Mouse (Mus musculus) liver, embryonic 12.5 days (tissue): ENCODE measurements around the gene Accs. TPM values are rescaled to one million over a fixed set of nuclear protein-coding genes. Genes with fewer than 3 reads are reported as not detected.

Experiments used
- ATAC-seq: fragments of 200-750 bp; cut with Nextera tagmentation; 2 replicates; pipeline ENCODE4 v1.8.0; 2017; ENCODE audit warnings: moderate number of reproducible peaks, mild to moderate bottlenecking, moderate library complexity
- H3K27ac ChIP-seq: fragments of 300-500 bp; sonication (generic); 2 replicates; pipeline ENCODE4 v1.5.1; 2016; ENCODE audit warnings: mild to moderate bottlenecking
- H3K27me3 ChIP-seq: fragments of 300-500 bp; sonication (generic); replicated peaks from 2 replicates; pipeline ENCODE4 v1.6.1; 2016; ENCODE audit warnings: mild to moderate bottlenecking, moderate library complexity
- H3K36me3 ChIP-seq: fragments of 300-500 bp; sonication (generic); 2 replicates; pipeline ENCODE4 v1.6.1; 2016; ENCODE audit warnings: mild to moderate bottlenecking, moderate library complexity
- H3K4me1 ChIP-seq: fragments of 300-500 bp; sonication (generic); 2 replicates; pipeline ENCODE4 v1.6.1; 2016
- H3K4me2 ChIP-seq: fragments of 300-500 bp; sonication (generic); 2 replicates; pipeline ENCODE4 v1.6.1; 2016; ENCODE audit warnings: mild to moderate bottlenecking, moderate library complexity
- H3K4me3 ChIP-seq: fragments of 300-500 bp; sonication (generic); 2 replicates; pipeline ENCODE4 v1.5.1; 2016; ENCODE audit warnings: mild to moderate bottlenecking, moderate library complexity
- H3K9ac ChIP-seq: fragments of 300-500 bp; sonication (generic); 2 replicates; pipeline ENCODE4 v1.6.1; 2016; ENCODE audit warnings: mild to moderate bottlenecking, moderate library complexity
- H3K9me3 ChIP-seq: fragments of 300-500 bp; sonication (generic); replicated peaks from 2 replicates; pipeline ENCODE4 v1.6.1; 2016; ENCODE audit warnings: mild to moderate bottlenecking, moderate library complexity
- WGBS: fragments of 180-500 bp; shearing (Covaris S2); methylation state at CpG from one replicate; pipeline ENCODE4 v1.1.7; 2016; ENCODE audit not compliant: insufficient replicate concordance; 5-methylcytosine and 5-hydroxymethylcytosine counted together
- polyA plus RNA-seq: library from polyadenylated mRNA; unstranded; fragments of >200 nt; fragmentation: Nextera tagmentation; extraction: Ambion mirVana; gene quantifications from 2 replicates; pipeline ENCODE4 v1.2.1, GENCODE M21; 2016

The Accs gene
- 1.4 and 2.3 TPM in 2 replicates for polyA plus RNA-seq

DNA sequence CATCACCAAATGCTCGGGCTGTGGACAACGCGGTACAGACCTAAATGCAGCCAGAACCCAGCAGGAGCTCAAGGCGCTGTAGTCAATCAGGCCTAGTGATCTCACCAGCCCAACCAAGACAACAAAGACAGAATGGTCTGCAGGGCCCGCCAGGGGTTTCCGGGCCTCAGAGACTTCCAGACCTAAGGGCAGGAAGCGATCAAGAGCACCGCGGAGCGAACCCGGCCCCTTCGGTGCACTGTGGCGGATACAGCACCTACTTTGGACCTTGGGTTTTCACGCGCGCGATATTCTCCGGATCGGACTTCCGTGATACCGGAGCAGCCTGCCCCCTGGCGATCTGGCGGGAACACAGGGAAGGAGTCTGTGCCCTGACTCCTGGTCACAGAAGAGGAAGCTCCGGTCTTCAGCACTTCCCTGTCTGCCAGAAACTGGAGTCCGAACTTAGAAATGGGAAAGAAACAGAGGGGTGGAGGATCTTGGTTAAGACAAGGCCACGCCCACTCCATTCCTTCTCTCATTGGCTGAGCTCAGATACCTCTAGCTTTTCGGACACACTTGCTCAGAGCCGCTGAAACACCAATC, at the start of gene Accs:
Gene Accs, minus strand, starts transcription at position 439 of the 585 bp plus-strand sequence.
- Histone ChIP-seq H3K9me3 (no peaks in the 10 kb centered on the region), H3K27ac (peak within 1 kb of the TSS; percentile 49; the same call in 1 of the 2 replicates), H3K4me3 (peak within 1 kb of the TSS; percentile 67), H3K4me2 (peak within 1 kb of the TSS; percentile 83), H3K9ac (peak within 1 kb of the TSS; percentile 69), H3K4me1 (peaks cover 18% of the 10 kb centered on the region), H3K27me3 (peaks cover 4% of the 10 kb centered on the region), H3K36me3 (no peaks in the 10 kb centered on the region; the same call in 1 of the 2 replicates)
- WGBS, result under 1% methylated on average over 28 of the region's 28 CpGs
- ATAC-seq, result peak; percentile 79

DNA sequence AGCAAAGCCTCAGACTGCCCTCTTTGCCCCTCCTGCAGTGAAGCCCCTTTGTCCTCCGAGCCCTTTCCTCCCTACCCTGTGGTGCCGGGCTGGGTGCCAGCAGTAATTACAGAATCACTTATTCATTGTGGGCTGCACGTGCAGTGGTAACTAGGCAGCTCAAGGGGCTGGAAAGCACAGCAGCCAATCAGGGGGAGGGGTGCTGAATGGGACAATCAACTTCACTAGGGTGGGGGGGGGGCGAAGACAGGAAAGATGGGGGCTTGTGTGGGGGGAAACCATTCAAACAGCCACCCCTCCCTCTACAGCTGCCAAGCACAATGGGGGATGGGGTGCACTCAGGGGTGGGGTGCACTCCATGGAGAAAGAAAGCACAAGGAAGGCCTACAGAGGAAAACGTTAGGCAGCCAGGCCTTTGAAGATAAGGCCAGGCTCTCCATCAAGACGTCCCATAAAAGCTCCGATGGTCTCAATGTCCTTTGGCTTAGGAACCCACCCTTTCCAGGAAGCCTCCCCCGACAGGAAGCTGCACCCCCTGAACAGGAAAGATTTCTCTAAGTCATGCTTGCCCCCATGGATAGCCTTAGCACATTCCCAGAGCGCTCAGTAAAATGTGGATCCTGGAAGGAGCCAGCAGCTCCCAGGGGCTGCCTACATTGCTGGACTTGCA, 42.0 kb upstream of the Accs start:
- Histone ChIP-seq H3K9ac (no peak overlapping the region), H3K27me3 (no peaks in the 10 kb centered on the region)
- 27% methylated on average over 8 of the region's 9 CpGs for WGBS

DNA sequence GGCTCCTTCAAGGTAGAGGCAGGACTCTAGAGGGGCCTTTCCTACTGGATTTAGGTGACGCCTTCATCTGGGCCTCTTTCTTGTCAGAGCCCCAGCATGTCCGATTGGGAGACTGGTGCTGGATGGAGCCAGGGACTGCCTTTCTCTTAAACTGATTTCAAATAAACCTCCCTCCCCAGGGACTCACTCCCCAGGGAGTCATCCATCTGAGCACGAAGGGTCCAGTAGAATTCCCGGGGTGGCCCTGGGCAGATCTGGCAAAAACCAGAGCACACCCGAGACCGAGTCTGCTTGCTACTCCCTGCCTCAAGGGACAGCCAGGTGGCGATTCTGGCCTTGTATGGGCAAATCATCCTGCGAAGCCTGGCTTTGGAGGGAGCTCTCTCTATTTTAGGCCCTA, 40.4 kb upstream of the Accs start:
- Histone ChIP-seq H3K27me3 (no peaks in the 10 kb centered on the region), H3K36me3 (no peaks in the 10 kb centered on the region), H3K9me3 (no peaks in the 10 kb centered on the region), H3K27ac (no peak overlapping the region), H3K4me2 (no peak overlapping the region), H3K4me1 (peaks cover 18% of the 10 kb centered on the region; the same call in 1 of the 2 replicates), H3K4me3 (no peak overlapping the region), H3K9ac (no peak overlapping the region)
- 65% methylated on average over 8 of the region's 8 CpGs for WGBS
- no peak for ATAC-seq

More for the DNA sequence above, 42.0 kb upstream of the Accs start:
- peaks cover 11% of the 10 kb centered on the region; the same call in 1 of the 2 replicates for H3K4me1 ChIP-seq
- H3K36me3 ChIP-seq, result no peaks in the 10 kb centered on the region
- peak; percentile 60 for ATAC-seq
- no peaks in the 10 kb centered on the region for H3K9me3 ChIP-seq
- no peak overlapping the region for H3K4me2 ChIP-seq
- no peak overlapping the region for H3K4me3 ChIP-seq
- H3K27ac ChIP-seq, result peak overlapping the region; percentile 22; the same call in 1 of the 2 replicates

DNA sequence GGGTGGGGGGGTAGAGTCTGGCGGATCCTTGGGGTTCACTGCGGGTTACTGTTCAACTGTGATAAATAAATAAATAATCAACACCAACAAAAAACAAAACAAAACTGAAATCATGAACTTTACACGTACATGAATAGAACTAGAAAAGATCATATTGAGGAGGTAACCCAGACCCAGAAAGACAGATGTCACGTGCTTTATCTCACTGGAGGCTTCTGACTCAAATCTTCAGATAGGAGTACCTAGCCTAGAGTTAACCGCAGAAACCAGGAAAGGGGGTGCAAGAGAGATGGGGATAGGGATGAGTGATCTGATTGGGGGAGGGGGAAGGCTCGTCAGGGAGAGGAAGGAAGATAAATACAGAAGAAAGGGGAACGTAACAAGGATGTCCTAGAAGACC, 39.3 kb upstream of the Accs start:
- 36% methylated on average over 7 of the region's 7 CpGs for WGBS
- Histone ChIP-seq H3K9me3 (no peaks in the 10 kb centered on the region), H3K4me1 (peaks cover 18% of the 10 kb centered on the region; the same call in 1 of the 2 replicates), H3K27ac (no peak overlapping the region), H3K4me3 (no peak overlapping the region), H3K36me3 (no peaks in the 10 kb centered on the region), H3K9ac (no peak overlapping the region), H3K4me2 (no peak overlapping the region), H3K27me3 (no peaks in the 10 kb centered on the region)
- no peak for ATAC-seq

DNA sequence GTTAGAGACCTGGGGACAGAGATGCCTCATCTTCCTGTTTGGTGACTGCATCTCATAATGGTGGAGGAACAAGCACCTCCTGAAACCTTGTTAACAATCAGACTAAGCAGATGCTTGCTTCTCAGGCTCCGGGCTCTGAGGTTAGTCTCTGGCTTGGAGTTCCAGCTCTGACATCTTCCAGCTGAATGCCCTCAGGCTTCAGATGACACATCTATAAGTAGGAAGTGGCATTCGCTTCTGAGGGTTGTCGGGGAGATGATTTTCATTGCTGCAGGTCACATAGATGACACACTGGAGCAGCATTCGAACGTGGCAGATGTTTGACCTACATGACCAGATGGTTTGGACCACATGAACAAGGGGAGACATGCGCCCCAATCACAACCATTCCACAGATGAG, 38.6 kb upstream of the Accs start:
- Histone ChIP-seq H3K4me3 (no peak overlapping the region), H3K4me2 (no peak overlapping the region), H3K4me1 (peaks cover 18% of the 10 kb centered on the region; the same call in 1 of the 2 replicates), H3K27me3 (no peaks in the 10 kb centered on the region), H3K27ac (no peak overlapping the region), H3K36me3 (no peaks in the 10 kb centered on the region), H3K9me3 (no peaks in the 10 kb centered on the region), H3K9ac (no peak overlapping the region)
- 80% methylated on average over 6 of the region's 6 CpGs for WGBS
- no peak for ATAC-seq

DNA sequence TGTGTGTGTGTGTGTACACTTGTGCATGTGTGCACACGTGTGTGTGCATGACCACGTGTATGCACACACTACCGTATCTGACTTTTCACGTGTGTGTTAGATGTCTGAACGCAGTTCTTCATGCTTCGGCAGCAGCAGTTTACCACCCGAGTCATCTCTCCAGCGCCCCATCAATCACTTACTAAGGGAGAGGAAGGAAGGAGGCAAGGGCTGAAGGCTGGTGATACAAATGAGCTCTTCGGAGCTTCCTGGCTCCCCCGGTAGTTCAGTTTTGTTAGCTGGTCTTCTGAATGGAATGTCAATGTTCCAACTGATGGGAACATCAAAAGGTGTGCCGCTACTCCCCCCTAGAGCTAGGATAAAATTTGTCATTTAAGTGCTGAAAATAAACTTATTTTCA, 37.5 kb upstream of the Accs start:
- Histone ChIP-seq H3K27me3 (no peaks in the 10 kb centered on the region), H3K27ac (no peak overlapping the region), H3K4me2 (no peak overlapping the region), H3K9ac (no peak overlapping the region), H3K4me1 (peaks cover 18% of the 10 kb centered on the region; the same call in 1 of the 2 replicates), H3K9me3 (no peaks in the 10 kb centered on the region), H3K36me3 (no peaks in the 10 kb centered on the region), H3K4me3 (no peak overlapping the region)
- ATAC-seq, result no peak
- 24% methylated on average over 11 of the region's 11 CpGs for WGBS

DNA sequence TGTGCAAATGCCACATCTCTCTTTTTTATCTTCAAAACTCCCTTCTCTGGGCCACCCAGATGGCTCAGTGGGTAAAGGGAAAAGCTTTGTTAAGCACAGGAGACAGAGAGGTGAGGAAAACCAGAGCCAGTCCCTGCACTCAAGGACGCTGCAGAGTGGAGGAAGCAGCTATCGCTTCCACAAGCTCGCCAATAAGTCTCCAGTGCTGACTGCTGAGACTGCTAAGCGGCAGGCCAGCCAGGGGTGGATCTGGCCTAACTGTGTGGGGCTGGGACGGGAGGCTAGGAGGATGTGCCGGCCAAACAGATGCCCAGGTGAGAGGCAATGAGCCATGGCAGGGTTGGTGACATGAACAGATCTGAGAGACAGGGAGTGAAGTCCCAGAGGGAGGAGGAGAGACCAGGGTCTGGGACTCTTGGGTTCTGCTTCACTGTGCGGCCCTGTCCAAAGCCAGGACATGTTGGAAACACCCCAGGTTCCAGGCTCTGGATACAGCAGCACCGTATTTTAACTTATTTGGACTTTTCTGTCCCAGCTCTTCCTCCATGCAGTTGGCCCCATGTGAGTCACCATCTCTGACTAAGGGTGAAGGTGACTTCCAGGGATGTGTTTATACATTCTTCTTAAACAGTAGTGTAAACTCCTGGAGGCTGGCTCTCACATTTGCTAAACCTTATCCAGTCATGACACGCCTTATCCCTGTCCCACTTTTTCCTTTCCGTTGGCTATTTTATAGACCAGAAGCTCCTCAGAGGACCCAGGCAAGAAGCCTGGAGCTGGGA, 36.5 kb upstream of the Accs start:
- Histone ChIP-seq H3K4me3 (no peak overlapping the region), H3K4me2 (no peak overlapping the region), H3K27ac (no peak overlapping the region), H3K9ac (no peak overlapping the region), H3K9me3 (no peaks in the 10 kb centered on the region), H3K36me3 (no peaks in the 10 kb centered on the region), H3K27me3 (no peaks in the 10 kb centered on the region), H3K4me1 (peaks cover 11% of the 10 kb centered on the region; the same call in 1 of the 2 replicates)
- peak; percentile 40; the same call in 1 of the 2 replicates for ATAC-seq
- WGBS, result 45% methylated on average over 10 of the region's 10 CpGs

DNA sequence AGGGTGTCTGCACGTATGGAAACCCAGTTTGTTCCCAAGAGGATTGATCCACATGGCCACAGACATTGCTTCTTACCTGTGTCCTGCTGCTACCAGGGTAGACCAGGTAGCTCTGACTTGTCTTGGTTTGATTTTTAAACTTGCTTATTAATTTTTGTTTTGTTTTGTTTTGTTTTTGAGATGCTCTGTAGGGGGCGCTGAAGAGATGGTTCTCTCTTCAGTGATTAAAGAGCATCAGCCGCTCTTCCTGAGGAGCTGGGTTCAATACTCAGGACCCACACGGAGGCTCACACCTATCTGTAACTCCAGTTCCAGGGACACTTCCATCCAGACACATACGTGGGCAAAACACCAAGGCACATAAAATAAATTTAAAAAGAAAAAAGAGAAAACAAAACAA, 33.3 kb upstream of the Accs start:
- no peak for ATAC-seq

DNA sequence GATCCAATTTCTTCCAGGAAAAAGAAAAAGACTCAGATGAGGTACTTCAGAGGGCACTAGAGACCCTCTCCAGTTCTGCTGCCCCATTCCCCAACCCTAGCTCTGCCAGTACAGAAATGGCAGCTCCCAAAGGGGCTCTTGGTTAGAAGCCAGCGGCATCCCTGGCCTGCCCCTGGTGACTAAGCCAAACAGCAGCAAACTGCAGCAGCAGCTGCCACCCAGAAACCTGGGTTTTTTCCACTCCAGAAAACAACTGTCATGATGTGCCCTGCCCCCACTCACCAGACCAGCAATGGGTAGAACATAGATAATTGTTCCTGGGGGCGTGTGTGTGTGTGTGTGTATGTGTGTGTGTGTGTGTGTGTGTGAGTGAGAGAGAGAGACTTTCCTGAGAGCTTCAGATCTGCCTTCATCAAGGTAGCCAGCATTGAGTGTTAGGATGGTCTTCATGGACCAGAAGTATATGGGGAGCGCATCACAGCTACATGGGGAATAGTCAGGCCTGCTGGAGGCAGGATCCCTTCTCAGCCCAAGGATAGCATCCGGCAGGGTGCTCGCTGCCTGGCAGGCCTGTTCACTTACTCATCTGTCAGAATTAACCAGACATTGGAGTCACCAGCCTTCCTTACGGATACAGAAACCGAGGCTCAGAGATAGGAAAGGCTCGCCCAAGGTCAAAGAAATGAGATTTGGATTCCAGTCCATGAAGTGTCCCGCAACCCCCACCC, 32.1 kb upstream of the Accs start:
- H3K36me3 ChIP-seq, result no peaks in the 10 kb centered on the region
- no peak overlapping the region for H3K4me2 ChIP-seq
- no peak overlapping the region for H3K4me3 ChIP-seq
- no peak for ATAC-seq
- H3K9ac ChIP-seq, result no peak overlapping the region
- 74% methylated on average over 9 of the region's 9 CpGs for WGBS
- no peak overlapping the region for H3K27ac ChIP-seq
- H3K4me1 ChIP-seq, result peaks cover 8% of the 10 kb centered on the region; the same call in 1 of the 2 replicates
- H3K9me3 ChIP-seq, result no peaks in the 10 kb centered on the region
- no peaks in the 10 kb centered on the region for H3K27me3 ChIP-seq

More for the DNA sequence above, 33.3 kb upstream of the Accs start:
- no peak overlapping the region for H3K4me3 ChIP-seq
- H3K9me3 ChIP-seq, result no peaks in the 10 kb centered on the region
- no peaks in the 10 kb centered on the region for H3K27me3 ChIP-seq
- H3K36me3 ChIP-seq, result no peaks in the 10 kb centered on the region
- H3K27ac ChIP-seq, result no peak overlapping the region
- H3K9ac ChIP-seq, result no peak overlapping the region
- 30% methylated on average over 5 of the region's 5 CpGs for WGBS
- H3K4me1 ChIP-seq, result peaks cover 11% of the 10 kb centered on the region; the same call in 1 of the 2 replicates
- H3K4me2 ChIP-seq, result no peak overlapping the region

DNA sequence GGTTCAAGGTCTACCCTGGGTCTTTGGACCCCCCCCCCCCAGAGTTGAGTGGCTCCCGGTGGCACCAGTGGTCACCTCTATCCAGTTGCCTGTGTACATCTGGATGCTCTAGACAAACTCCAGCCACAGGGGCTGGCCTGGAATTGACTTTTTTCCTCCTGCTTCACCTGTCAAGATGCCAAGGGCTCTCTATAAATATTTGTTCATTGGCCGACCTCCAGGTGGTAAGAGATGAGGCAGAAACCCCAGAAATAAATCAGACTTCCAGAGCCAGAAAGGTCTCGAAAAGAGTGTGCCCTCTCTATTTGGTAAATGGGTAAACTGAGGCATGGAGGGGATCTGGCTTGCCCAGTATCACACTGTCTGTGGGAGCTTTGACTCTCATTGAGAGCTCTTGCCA, 31.2 kb upstream of the Accs start:
- no peak for ATAC-seq
- WGBS, result 49% methylated on average over 3 of the region's 3 CpGs
- Histone ChIP-seq H3K27me3 (no peaks in the 10 kb centered on the region), H3K27ac (no peak overlapping the region), H3K4me3 (no peak overlapping the region), H3K9ac (no peak overlapping the region), H3K36me3 (no peaks in the 10 kb centered on the region), H3K9me3 (no peaks in the 10 kb centered on the region), H3K4me1 (peaks cover under 1% of the 10 kb centered on the region; the same call in 1 of the 2 replicates), H3K4me2 (no peak overlapping the region)

DNA sequence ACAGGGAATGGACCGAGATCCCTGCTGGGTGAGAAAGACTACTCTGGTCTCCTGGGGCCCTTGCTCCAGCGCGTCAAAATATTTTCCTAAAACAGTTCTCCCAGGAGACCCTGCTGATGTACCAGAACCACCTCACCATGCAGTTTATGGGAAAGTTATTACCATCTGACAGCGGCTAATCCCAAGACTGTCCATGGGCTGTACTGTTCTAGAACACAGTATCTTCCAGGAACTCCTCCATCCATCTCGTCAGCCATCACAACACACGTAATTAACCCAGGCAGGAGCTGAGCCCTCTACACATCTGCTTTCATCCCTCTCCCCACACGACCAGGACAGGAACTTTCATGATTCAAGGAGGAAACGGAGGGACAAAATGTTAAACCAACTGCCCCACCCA, 30.7 kb upstream of the Accs start:
- Histone ChIP-seq H3K27ac (no peak overlapping the region), H3K27me3 (no peaks in the 10 kb centered on the region; the same call in 1 of the 2 replicates), H3K9ac (no peak overlapping the region), H3K4me3 (no peak overlapping the region), H3K9me3 (no peaks in the 10 kb centered on the region), H3K4me2 (no peak overlapping the region), H3K4me1 (no peaks in the 10 kb centered on the region), H3K36me3 (no peaks in the 10 kb centered on the region)
- ATAC-seq, result no peak
- 52% methylated on average over 8 of the region's 8 CpGs for WGBS
